Mouse (Mus musculus) G1E (cell line): ENCODE measurements around the gene Rab39.

Experiments
- CTCF ChIP-seq: IDR thresholded peaks from 2 replicates; pipeline ENCODE4 v1.5.1; 2012; ENCODE audit warnings: low read depth, low read length, inconsistent platforms, mixed read lengths
- POLR2AphosphoS5 ChIP-seq: IDR thresholded peaks from 2 replicates; pipeline ENCODE4 v1.6.1; 2012; ENCODE audit warnings: low read depth, low read length, inconsistent platforms; ENCODE audit not compliant: insufficient replicate concordance

GRCm38 (mm10) chr9:53705491-53705991 is 491 bp downstream of the Rab39 start:
- no peak for TF ChIP-seq CTCF
- no peak for TF ChIP-seq POLR2AphosphoS5
